Mouse (Mus musculus): ENCODE measurements around the gene Sh3bgr.

Sh3bgr gene

DNA sequence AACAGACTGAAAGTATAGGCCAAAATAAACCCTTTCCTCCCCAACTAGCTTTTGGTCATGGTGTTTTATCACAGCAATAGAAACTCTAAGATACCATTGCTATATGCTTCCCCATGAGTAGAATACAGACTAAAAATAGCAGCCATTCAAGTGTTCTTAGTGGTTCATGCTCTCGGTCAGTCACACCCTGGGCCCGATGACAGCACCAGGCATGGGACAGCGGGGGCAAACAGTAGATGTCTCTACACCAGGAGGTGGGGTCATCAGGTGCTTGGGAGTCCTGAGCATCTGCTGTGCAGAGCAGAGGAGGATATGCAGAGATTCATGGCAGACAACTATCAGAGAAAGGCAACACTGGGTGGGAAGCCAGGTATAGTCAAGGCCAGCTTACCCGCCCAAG, 12.8 kb downstream of the Sh3bgr start:
- no peak for DNase-seq

- DNase-seq: no peak
Observed at GRCm38 (mm10) chr16:96221491-96221890, 21.2 kb downstream of the Sh3bgr start.

DNA sequence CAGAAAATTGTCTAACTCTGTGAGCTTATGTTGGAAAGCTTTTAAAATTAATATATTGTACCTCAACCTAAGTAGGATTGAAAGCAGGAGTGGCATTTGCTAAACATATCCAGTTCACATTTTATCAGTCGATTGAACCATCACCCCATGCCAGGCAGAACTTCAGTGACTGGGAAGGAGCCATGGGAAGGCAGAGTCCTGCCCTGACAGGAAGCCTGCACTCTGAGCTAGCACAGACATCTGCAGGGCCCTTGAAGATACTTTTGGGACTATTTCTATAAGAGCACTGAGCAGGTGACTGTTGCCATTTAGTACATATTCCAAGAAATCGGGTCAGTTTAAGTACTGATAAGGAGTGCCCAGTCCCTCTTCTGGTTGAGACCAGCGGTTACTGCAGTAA, 21.7 kb downstream of the Sh3bgr start:
- DNase-seq: no peak

DNA sequence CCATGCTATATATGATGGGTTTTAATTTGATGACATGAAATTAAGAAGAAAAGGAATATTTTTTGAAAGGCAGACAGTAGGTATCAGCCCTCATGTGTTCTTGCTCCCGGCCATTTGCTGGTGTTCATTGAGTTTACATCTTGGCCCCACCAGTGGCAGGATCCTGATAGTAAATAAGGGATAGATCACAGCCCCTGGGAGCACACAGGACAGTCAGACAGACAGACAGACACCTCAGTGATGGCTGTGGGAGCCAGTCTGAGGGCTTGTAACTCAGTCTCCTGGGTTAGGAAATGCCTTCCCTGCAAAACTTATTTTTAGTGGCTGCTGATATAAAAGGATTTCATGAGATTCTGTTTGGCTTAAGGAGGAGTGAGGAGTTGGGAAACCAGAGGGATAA, 22.2 kb downstream of the Sh3bgr start:
- DNase-seq: no peak

- no peak for DNase-seq
Observed at GRCm38 (mm10) chr16:96228438-96228837, 28.2 kb downstream of the Sh3bgr start.

- no peak for DNase-seq
Observed at GRCm38 (mm10) chr16:96229044-96229555, 28.9 kb downstream of the Sh3bgr start.

- peak; percentile 84 for DNase-seq
Observed at GRCm38 (mm10) chr16:96230411-96230810, 30.2 kb downstream of the Sh3bgr start.

DNA sequence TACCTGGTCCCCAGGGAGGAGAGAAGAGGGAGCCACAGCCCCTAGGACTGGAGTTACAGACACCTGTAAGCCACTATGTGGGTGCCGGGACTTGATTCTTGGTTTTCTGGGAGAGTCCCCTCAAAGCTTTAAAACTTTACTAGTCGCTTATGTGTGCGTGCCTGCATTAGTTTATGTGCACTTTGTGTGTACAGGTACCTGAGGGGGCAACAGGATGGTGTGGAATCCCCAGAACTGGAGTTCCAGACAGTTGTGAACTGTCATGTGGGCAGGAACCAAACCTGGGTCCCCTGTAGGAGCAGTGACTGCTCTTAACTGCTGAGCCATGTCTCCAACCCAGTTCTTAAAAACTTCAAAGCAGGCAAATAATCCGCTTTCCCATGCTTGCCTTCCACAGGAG, 31.0 kb downstream of the Sh3bgr start:
- DNase-seq: no peak

DNA sequence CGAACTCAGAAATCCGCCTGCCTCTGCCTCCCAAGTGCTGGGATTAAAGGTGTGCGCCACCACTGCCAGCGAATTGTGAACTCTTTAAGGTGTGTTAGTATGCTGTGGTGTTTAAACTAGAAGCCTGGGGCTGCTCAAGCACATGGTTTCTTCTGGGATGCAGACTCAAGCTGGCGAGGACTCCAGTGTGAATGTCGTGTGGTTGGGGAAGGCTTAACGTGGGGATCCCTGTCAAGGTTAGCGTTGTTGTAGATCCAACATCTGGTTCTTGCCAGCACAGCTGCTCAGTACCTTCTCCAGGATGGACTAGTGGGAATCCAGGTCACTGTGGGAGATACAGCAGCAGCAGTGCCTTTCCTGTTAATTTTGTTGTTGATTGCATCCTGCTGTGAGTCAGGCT, 31.7 kb downstream of the Sh3bgr start:
- no peak for DNase-seq

- no peak for DNase-seq
Observed at GRCm38 (mm10) chr16:96233996-96234395, 33.7 kb downstream of the Sh3bgr start.

DNA sequence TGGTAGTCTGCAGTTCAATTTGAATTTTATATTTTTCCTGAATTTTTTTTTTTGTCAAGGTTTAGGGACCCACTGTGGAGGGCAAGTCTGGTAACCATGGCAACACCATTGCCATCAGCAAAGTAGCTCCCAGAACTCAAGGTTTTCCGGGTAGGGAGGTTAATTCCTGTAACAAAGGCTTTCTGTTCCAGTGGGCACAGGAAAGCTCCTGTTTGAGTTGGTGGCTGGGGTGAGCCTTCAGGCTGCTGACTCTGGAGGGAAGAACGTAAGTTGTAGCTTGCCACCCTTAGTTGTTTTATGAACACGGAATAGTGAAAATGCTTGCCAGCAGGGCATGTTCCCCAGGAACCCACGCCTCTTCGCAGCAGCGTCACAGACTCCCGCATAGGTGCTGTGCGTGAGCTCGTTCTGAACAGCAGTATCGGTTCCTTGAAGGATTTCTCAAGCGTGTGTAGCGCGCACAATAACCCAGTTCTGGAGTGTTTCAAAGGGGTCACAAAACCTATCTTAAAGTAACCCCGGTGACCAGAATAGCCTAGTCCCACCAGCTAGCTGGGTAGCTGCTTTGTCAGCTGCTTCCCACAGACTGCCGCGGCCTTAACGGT, 35.2 kb downstream of the Sh3bgr start, which contains the start of gene B3galt5:
Gene B3galt5, plus strand, starts transcription at position 436 of the 605 bp plus-strand sequence.
- DNase-seq: no peak

DNA sequence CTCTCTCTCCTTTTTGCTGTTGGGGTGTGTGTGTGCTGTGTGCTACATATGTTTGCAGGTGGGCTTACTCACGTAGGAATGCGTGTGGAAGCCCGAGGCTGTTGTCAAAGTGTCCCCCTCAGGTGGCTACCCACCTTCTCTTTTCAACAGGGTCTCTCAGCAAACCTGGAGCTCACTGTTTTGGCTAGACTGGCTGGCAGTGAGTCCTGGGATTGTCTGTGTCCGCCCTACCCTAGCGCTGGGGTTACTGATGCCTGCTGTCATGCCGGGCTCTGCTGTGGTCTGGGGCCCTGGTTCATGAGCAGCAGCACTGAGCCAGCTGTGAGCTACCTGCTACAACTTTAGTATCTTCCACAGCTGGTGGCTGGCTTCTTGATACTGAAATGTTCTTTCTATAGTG, 44.2 kb downstream of the Sh3bgr start:
- no peak for DNase-seq

- no peak for DNase-seq
Observed at GRCm38 (mm10) chr16:96249635-96250034, 49.4 kb downstream of the Sh3bgr start.

- no peak for DNase-seq
Observed at GRCm38 (mm10) chr16:96252146-96252545, 51.9 kb downstream of the Sh3bgr start.

- no peak for DNase-seq
Observed at GRCm38 (mm10) chr16:96258429-96258828, 58.2 kb downstream of the Sh3bgr start.

DNA sequence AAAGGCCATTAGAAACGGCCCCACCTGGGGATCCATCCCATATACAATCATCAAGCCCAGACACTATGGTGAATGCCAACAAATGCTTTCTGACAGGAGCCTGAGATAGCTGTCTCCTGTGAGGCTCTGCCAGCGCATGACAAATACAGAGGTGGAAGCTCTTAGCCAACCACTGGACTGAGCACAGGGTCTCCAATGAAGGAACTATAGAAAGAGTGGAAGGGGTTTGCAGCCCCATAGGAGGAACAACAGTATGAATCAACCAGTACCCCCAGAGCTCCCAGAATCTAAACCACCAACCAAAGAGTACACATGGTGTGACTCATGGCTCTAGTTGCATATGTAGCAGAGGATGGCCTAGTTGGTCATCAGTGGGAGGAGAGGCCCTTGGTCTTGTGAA, 71.5 kb downstream of the Sh3bgr start:
- no peak for DNase-seq

DNA sequence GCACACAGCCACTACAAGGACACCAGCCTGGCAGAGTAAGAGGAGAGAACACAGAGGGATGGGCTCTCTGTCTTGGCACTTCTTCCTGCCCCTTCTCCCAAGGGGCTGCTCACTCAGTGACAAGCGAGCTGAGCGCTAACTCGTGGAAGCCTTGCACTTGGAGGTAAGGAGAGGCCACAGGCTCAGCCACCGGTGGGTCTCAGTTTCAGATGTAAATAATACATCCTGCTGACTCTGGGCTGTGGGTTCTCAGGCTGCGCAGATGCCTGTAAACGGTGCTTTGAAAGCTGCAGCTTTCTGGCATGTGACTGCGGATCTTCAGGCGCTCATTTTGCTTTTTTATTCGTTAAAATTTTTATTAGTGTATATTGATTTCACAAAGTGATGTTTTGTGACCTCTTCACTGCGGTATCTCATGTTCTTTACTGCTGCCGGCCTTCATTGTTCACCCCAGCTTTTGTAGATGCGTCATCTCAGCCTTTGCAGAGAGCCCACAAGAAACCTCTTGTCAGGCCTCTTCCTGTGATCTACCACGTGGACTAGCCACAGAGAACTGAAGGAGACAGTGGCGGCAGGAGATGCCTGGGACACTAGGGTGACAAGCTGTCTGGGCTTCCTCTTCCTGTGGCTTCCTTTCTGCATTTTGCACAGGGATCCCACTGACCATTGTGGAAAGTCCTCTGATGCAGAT, 72.8 kb downstream of the Sh3bgr start:
- no peak for DNase-seq

DNA sequence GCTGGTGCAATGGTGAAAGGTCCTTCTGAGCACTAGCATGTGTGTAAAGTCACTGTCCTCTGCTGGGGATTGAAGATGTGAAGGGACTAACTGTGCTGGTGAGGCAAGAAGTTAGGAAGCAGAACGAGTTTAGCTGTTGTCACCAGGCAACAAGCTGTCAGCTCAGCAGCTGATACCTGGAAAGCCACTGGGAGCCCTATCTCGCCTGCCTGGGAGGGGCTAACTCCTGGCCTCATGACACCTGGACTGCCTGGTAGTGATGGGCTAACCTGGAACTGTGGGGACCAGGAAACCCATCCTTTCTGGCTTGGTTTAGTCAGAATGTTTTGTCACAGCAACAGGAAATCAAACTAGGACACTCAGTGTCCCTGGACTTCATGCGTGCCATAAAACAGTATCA, 76.3 kb downstream of the Sh3bgr start:
- DNase-seq: no peak
